Mouse (Mus musculus): ENCODE data around the gene Gpr180. TPM values are rescaled to one million over a fixed set of nuclear protein-coding genes. Genes with fewer than 3 reads are reported as not detected.
A peak's percentile ranks its signal among the peaks of the same experiment; 100 is the strongest.
"Not testable (repeated sequence)": the region's sequence is repeated elsewhere in the genome, so short reads cannot be mapped to it uniquely, and the experiment has no call there.

Gpr180 gene
- polyA plus RNA-seq (2016; fragmentation: Nextera tagmentation; extraction: Ambion mirVana): 53.4 and 57.0 TPM in 2 replicates

GRCm38 (mm10) chr14:118136744-118137452 lies at the start of gene Gpr180:
TSS of gene Gpr180 (plus strand) at chr14:118137158.
- peak within 1 kb of the TSS; percentile 80 for H3K4me3 ChIP-seq
- WGBS: under 1% methylated on average over 76 of the region's 77 CpGs
- peak within 1 kb of the TSS; percentile 63 for H3K27ac ChIP-seq
- H3K4me1 ChIP-seq: peaks cover 13% of the 10 kb centered on the region; the same call in 1 of the 2 replicates
- H3K9me3 ChIP-seq: no peaks in the 10 kb centered on the region
- no peaks in the 10 kb centered on the region for H3K27me3 ChIP-seq
- peak; percentile 98 for ATAC-seq (ENCODE audit: insufficient number of reproducible peaks, insufficient read depth, low FRiP score, low TSS enrichment)
- H3K36me3 ChIP-seq: peaks cover 28% of the 10 kb centered on the region
- H3K4me2 ChIP-seq (replicated peaks): peak within 1 kb of the TSS; percentile 71
- peak within 1 kb of the TSS; percentile 89 for H3K9ac ChIP-seq

- H3K4me3 ChIP-seq: peak overlapping the region; percentile 67
- 0 out of 2 replicates have a peak, but pooled peaks cover 4% of the 10 kb centered on the region for H3K4me1 ChIP-seq
- no peaks in the 10 kb centered on the region for H3K9me3 ChIP-seq
- 12% methylated on average over 22 of the region's 22 CpGs for WGBS
- peak overlapping the region; percentile 68 for H3K4me2 ChIP-seq (replicated peaks)
- no peaks in the 10 kb centered on the region; the same call in 1 of the 2 replicates for H3K27me3 ChIP-seq
- ATAC-seq (ENCODE audit: insufficient number of reproducible peaks, insufficient read depth, low FRiP score, low TSS enrichment): no peak
- H3K36me3 ChIP-seq: no peaks in the 10 kb centered on the region
- peak overlapping the region; percentile 54; the same call in 1 of the 2 replicates for H3K9ac ChIP-seq
- 0 out of 2 replicates have a peak overlapping the region, but pooled peaks have one; percentile 50 for H3K27ac ChIP-seq
These were observed 48.3 kb upstream of the Gpr180 start for GRCm38 (mm10) chr14:118088437-118089207.

- WGBS: under 1% methylated on average over 44 of the region's 44 CpGs
- Histone ChIP-seq H3K27ac (0 out of 2 replicates have a peak overlapping the region, but pooled peaks have one; percentile 50), H3K4me3 (peak overlapping the region; percentile 67), H3K27me3 (no peaks in the 10 kb centered on the region; the same call in 1 of the 2 replicates), H3K9ac (peak overlapping the region; percentile 63), H3K4me1 (0 out of 2 replicates have a peak, but pooled peaks cover 4% of the 10 kb centered on the region), H3K36me3 (no peaks in the 10 kb centered on the region), H3K9me3 (no peaks in the 10 kb centered on the region), H3K4me2 (replicated peaks) (peak overlapping the region; percentile 68)
- ATAC-seq (ENCODE audit: insufficient number of reproducible peaks, insufficient read depth, low FRiP score, low TSS enrichment): peak; percentile 35
These were observed 47.6 kb upstream of the Gpr180 start for GRCm38 (mm10) chr14:118089215-118089805.

- Histone ChIP-seq H3K4me3 (peak overlapping the region; percentile 67), H3K4me2 (replicated peaks) (peak overlapping the region; percentile 68), H3K27ac (no peak overlapping the region), H3K4me1 (0 out of 2 replicates have a peak, but pooled peaks cover 4% of the 10 kb centered on the region), H3K27me3 (no peaks in the 10 kb centered on the region; the same call in 1 of the 2 replicates), H3K36me3 (no peaks in the 10 kb centered on the region), H3K9me3 (no peaks in the 10 kb centered on the region), H3K9ac (peak overlapping the region; percentile 63)
- 0 out of 2 replicates have a peak, but pooled peaks have one; percentile 49 for ATAC-seq (ENCODE audit: insufficient number of reproducible peaks, insufficient read depth, low FRiP score, low TSS enrichment)
- WGBS: under 1% methylated on average over 18 of the region's 18 CpGs
These were observed 47.1 kb upstream of the Gpr180 start for GRCm38 (mm10) chr14:118089806-118090392.

- Histone ChIP-seq H3K27me3 (no peaks in the 10 kb centered on the region), H3K9me3 (no peaks in the 10 kb centered on the region), H3K4me3 (no peak overlapping the region), H3K36me3 (no peaks in the 10 kb centered on the region), H3K4me2 (replicated peaks) (no peak overlapping the region), H3K4me1 (no peaks in the 10 kb centered on the region), H3K27ac (no peak overlapping the region), H3K9ac (no peak overlapping the region)
- 58% methylated on average over 2 of the region's 2 CpGs for WGBS
- no peak for ATAC-seq (ENCODE audit: insufficient number of reproducible peaks, insufficient read depth, low FRiP score, low TSS enrichment)
These were observed 38.7 kb upstream of the Gpr180 start for GRCm38 (mm10) chr14:118098265-118098664.

- no peak overlapping the region for H3K9ac ChIP-seq
- H3K4me2 ChIP-seq (replicated peaks): no peak overlapping the region
- no peaks in the 10 kb centered on the region for H3K36me3 ChIP-seq
- H3K4me3 ChIP-seq: no peak overlapping the region
- no peak for ATAC-seq (ENCODE audit: insufficient number of reproducible peaks, insufficient read depth, low FRiP score, low TSS enrichment)
- H3K9me3 ChIP-seq: no peaks in the 10 kb centered on the region
- no peak overlapping the region for H3K27ac ChIP-seq
- H3K4me1 ChIP-seq: no peaks in the 10 kb centered on the region
- 84% methylated on average over 14 of the region's 14 CpGs for WGBS
- no peaks in the 10 kb centered on the region for H3K27me3 ChIP-seq
These were observed 35.5 kb upstream of the Gpr180 start for GRCm38 (mm10) chr14:118101227-118101990.

- not testable (repeated sequence) for H3K4me1 ChIP-seq; H3K27ac ChIP-seq; H3K9ac ChIP-seq; H3K4me3 ChIP-seq; H3K27me3 ChIP-seq; ATAC-seq (ENCODE audit: insufficient number of reproducible peaks, insufficient read depth, low FRiP score, low TSS enrichment); H3K9me3 ChIP-seq; H3K4me2 ChIP-seq (replicated peaks)
- 92% methylated on average over 2 of the region's 2 CpGs for WGBS
- peaks cover 17% of the 10 kb centered on the region for H3K36me3 ChIP-seq
These were observed 29.5 kb upstream of the Gpr180 start for GRCm38 (mm10) chr14:118107479-118107878.

GRCm38 (mm10) chr14:118113116-118113515 lies 23.8 kb upstream of the Gpr180 start:
- Histone ChIP-seq H3K4me3 (no peak overlapping the region), H3K9ac (no peak overlapping the region), H3K27me3 (no peaks in the 10 kb centered on the region), H3K4me2 (replicated peaks) (no peak overlapping the region), H3K36me3 (peaks cover 65% of the 10 kb centered on the region), H3K4me1 (no peaks in the 10 kb centered on the region), H3K9me3 (no peaks in the 10 kb centered on the region), H3K27ac (no peak overlapping the region)
- ATAC-seq (ENCODE audit: insufficient number of reproducible peaks, insufficient read depth, low FRiP score, low TSS enrichment): no peak
- 91% methylated on average over 6 of the region's 6 CpGs for WGBS

- peaks cover 73% of the 10 kb centered on the region for H3K36me3 ChIP-seq
- no peak overlapping the region for H3K27ac ChIP-seq
These were observed 12.8 kb upstream of the Gpr180 start for GRCm38 (mm10) chr14:118124129-118124528.

GRCm38 (mm10) chr14:118124771-118125170 lies 12.2 kb upstream of the Gpr180 start:
- Histone ChIP-seq H3K36me3 (peaks cover 71% of the 10 kb centered on the region), H3K4me3 (no peak overlapping the region), H3K4me1 (no peaks in the 10 kb centered on the region), H3K27ac (no peak overlapping the region), H3K9ac (no peak overlapping the region), H3K4me2 (replicated peaks) (no peak overlapping the region), H3K27me3 (no peaks in the 10 kb centered on the region), H3K9me3 (no peaks in the 10 kb centered on the region)
- no peak for ATAC-seq (ENCODE audit: insufficient number of reproducible peaks, insufficient read depth, low FRiP score, low TSS enrichment)
- WGBS: 88% methylated on average over 4 of the region's 4 CpGs

More at GRCm38 (mm10) chr14:118124129-118124528, 12.8 kb upstream of the Gpr180 start:
- H3K4me3 ChIP-seq: no peak overlapping the region
- no peak overlapping the region for H3K4me2 ChIP-seq (replicated peaks)
- H3K9ac ChIP-seq: no peak overlapping the region
- H3K9me3 ChIP-seq: no peaks in the 10 kb centered on the region
- no peak for ATAC-seq (ENCODE audit: insufficient number of reproducible peaks, insufficient read depth, low FRiP score, low TSS enrichment)
- H3K27me3 ChIP-seq: no peaks in the 10 kb centered on the region
- WGBS: 96% methylated on average over 5 of the region's 5 CpGs
- no peaks in the 10 kb centered on the region for H3K4me1 ChIP-seq
